Mouse (Mus musculus) intestine, embryonic 14.5 days (tissue): ENCODE results near the gene Smg7. TPM values are rescaled to one million over a fixed set of nuclear protein-coding genes. Genes with fewer than 3 reads are reported as not detected.

ENCODE experiments used
- ATAC-seq: fragments of 200-750 bp; cut with Nextera tagmentation; replicated peaks from 2 replicates; pipeline ENCODE4 v1.8.0; 2017; ENCODE audit warnings: low read depth, moderate number of reproducible peaks, moderate TSS enrichment, moderate library complexity; ENCODE audit not compliant: low FRiP score, low TSS enrichment
- DNase-seq: peaks from one replicate; pipeline ENCODE4 v3.0.0-alpha.2; 2018; ENCODE audit warnings: low spot score
- H3K27ac ChIP-seq: fragments of 300-500 bp; sonication (generic); 2 replicates; pipeline ENCODE4 v1.5.1; 2014; ENCODE audit warnings: low read depth, mild to moderate bottlenecking, control low read depth
- H3K27me3 ChIP-seq: fragments of 300-500 bp; sonication (generic); replicated peaks from 2 replicates; pipeline ENCODE4 v1.6.1; 2014; ENCODE audit warnings: low read length, control low read depth; ENCODE audit not compliant: control insufficient read depth, insufficient read depth
- H3K36me3 ChIP-seq: fragments of 300-500 bp; sonication (generic); 2 replicates; pipeline ENCODE4 v1.6.1; 2014; ENCODE audit warnings: low read length, control low read depth; ENCODE audit not compliant: control insufficient read depth, insufficient read depth
- H3K4me1 ChIP-seq: fragments of 300-500 bp; sonication (generic); replicated peaks from 2 replicates; pipeline ENCODE4 v1.6.1; 2014; ENCODE audit warnings: low read length, control low read depth, mixed read lengths; ENCODE audit not compliant: control insufficient read depth, insufficient read depth
- H3K4me2 ChIP-seq: fragments of 300-500 bp; sonication (generic); 2 replicates; pipeline ENCODE4 v1.6.1; 2014; ENCODE audit warnings: low read length
- H3K4me3 ChIP-seq: fragments of 300-500 bp; sonication (generic); 2 replicates; pipeline ENCODE4 v1.5.1; 2014; ENCODE audit warnings: low read depth, low read length, control low read depth, mixed read lengths
- H3K9ac ChIP-seq: fragments of 300-500 bp; sonication (generic); 2 replicates; pipeline ENCODE4 v1.6.1; 2014; ENCODE audit warnings: mild to moderate bottlenecking, low read length
- H3K9me3 ChIP-seq: fragments of 300-500 bp; sonication (generic); 2 replicates; pipeline ENCODE4 v1.6.1; 2016; ENCODE audit warnings: low read length, control low read depth; ENCODE audit not compliant: control insufficient read depth
- WGBS: fragments of 180-500 bp; shearing (Covaris S2); extraction: QIAGEN DNeasy Blood & Tissue Kit; methylation state at CpG from one replicate; pipeline ENCODE4 v1.1.7; 2014; 5-methylcytosine and 5-hydroxymethylcytosine counted together
- polyA plus RNA-seq: library from polyadenylated mRNA; unstranded; fragments of >200 nt; fragmentation: Nextera tagmentation; extraction: Ambion mirVana; gene quantifications from 2 replicates; pipeline ENCODE4 v1.2.1, GENCODE M21; 2014

The Smg7 gene
- polyA plus RNA-seq = 32.9 and 34.8 TPM in 2 replicates

DNA sequence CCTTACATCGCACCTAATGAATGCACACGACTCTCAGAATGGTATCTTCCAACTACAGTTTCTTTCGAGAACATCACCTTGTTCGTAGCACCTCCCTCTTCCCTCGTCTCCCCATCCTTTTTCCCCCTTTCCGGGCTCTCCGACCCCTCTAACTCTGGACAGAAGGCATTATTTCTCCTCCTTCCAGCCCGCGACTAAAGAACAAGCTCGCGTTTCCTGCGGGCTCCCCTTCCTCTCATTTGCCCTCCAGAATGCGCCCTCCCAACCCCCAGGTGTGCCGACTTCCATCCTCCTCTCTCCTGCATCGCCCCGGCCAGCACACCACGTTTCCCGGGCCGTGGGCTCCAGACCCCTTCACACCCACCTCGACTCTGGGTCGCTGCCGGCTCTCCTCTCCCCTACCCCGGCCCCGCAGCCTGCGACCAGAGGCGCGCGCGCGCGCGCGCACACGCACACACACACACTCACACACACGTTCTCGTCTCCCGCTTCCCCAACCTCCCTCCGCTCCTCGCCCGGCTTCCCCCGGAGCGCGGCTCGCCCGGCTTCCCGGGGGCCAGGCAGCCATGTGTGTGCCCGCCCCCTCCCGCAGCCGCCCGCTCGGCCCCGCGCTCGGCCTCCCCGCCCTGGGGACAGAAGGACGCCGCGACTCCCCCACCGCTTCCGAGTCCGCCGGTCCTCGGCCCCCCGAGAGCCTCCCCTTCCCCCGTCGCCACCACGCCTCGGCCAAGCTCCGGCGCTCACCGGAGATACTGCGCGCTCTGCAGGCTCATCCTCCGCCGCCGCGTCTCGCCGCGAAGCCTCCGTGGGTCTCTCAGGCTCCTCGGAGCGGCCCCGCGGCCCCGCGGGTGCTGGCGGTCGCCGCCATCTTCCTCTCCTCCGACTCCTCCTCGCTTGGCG lies at the start of gene Smg7:
Gene Smg7 (minus strand): TSS at position 882 of the 900 bp plus-strand sequence.
- DNase-seq (peak; percentile 90), ATAC-seq (peak; percentile 42)
- Histone ChIP-seq H3K9ac (peak within 1 kb of the TSS; percentile 97), H3K4me1 (peaks cover 12% of the 10 kb centered on the region), H3K36me3 (0 out of 2 replicates have a peak, but pooled peaks cover 9% of the 10 kb centered on the region), H3K4me2 (peak within 1 kb of the TSS; percentile 98), H3K9me3 (no peaks in the 10 kb centered on the region), H3K4me3 (peak within 1 kb of the TSS; percentile 94), H3K27ac (peak within 1 kb of the TSS; percentile 97), H3K27me3 (no peaks in the 10 kb centered on the region)
- WGBS = under 1% methylated on average over 89 of the region's 93 CpGs

DNA sequence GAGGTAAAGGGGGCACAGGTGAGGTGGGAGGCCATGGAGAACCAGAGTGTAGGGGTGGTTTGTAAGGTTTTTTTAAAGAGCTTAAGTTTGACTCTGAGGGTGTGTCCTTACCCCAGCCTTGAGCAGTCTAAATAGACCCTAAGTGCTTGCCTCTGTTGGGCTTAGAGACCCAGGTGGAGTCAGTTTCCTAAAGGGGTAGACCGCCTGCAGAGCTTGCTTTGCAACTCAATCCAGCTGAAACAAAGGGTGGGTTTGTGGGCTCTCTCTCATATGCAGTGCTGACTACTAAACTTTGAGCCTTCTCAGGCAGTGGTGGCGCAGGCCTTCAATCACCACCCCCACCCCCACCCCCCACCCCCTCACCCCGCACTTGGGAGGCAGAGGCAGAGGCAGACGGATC lies 40.5 kb upstream of the Smg7 start:
- ATAC-seq (no peak), DNase-seq (no peak)
- Histone ChIP-seq H3K36me3 (no peaks in the 10 kb centered on the region), H3K27ac (no peak overlapping the region), H3K4me1 (no peaks in the 10 kb centered on the region), H3K4me3 (no peak overlapping the region), H3K9me3 (no peaks in the 10 kb centered on the region), H3K4me2 (no peak overlapping the region), H3K27me3 (no peaks in the 10 kb centered on the region), H3K9ac (no peak overlapping the region)
- 58% methylated on average over 4 of the region's 4 CpGs for WGBS

DNA sequence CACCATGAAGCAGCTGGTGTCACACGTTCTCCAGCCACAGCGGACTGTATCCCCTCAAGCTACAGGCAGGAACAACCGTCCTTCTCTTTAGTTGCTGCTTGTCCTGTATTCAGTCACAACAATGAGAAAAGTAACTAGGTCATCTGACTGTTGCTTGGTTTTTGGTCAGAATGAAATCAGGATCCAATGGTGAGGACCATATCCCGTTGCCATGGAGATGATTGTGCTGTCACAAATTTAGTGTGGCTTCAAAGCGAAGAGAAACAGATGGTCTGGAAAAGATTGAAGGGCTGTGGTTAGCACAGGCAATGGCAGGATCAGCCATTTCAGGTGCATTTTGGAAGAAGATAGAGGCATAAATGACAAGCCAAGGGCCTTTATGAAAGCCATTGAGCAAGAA lies 33.9 kb upstream of the Smg7 start:
- no peak overlapping the region for H3K27ac ChIP-seq
- no peaks in the 10 kb centered on the region for H3K4me1 ChIP-seq
- no peak overlapping the region for H3K4me3 ChIP-seq
- H3K4me2 ChIP-seq = no peak overlapping the region
- ATAC-seq (no peak), DNase-seq (no peak)
- H3K27me3 ChIP-seq = no peaks in the 10 kb centered on the region
- no peaks in the 10 kb centered on the region for H3K9me3 ChIP-seq
- 78% methylated on average over 5 of the region's 5 CpGs for WGBS
- no peak overlapping the region for H3K9ac ChIP-seq
- no peaks in the 10 kb centered on the region for H3K36me3 ChIP-seq

DNA sequence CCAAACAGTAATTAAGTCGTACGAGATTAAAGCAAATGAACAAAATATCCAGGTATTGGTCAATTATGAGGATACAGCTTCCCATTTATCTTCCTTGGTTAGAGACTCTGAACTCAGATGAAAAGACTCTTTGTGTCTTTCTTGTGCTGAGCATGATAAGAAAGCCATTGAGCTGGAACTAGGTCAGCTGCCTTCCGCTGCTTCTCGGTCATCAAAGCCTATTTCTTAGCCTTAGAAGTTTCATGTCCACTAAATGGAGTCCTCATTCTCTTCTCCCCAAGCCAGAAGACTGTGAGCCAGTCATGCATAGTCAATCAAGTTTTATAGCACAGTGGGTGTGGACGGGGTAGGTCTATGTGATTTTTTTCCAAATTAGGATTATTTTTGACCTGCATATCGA lies 33.0 kb upstream of the Smg7 start:
- H3K9me3 ChIP-seq = no peaks in the 10 kb centered on the region
- H3K27me3 ChIP-seq = no peaks in the 10 kb centered on the region
- ATAC-seq (no peak), DNase-seq (no peak)
- no peak overlapping the region for H3K4me2 ChIP-seq
- H3K9ac ChIP-seq = no peak overlapping the region
- H3K36me3 ChIP-seq = no peaks in the 10 kb centered on the region
- H3K4me3 ChIP-seq = no peak overlapping the region
- no peak overlapping the region for H3K27ac ChIP-seq
- WGBS = 70% methylated on average over 6 of the region's 6 CpGs
- H3K4me1 ChIP-seq = no peaks in the 10 kb centered on the region

DNA sequence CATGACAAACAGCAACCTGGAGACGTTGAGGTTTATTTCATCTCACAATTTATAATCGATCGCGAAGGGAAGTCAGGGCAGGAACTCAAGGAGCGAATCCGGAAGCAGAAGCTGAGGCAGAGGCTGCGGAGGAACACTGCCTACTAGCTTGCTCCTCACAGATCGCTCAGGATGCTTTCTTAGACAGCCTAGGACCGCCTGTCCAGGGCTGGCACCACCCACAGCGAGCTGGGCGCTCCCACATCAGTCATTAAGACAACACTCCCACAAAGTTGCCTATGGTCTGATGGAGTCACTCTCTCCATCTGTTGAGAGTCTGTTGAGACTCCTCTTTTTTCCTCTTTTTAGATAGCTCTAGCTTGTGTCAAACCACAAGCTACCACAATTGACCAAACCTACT lies 31.5 kb upstream of the Smg7 start:
- Histone ChIP-seq H3K4me2 (no peak overlapping the region), H3K4me3 (no peak overlapping the region), H3K36me3 (no peaks in the 10 kb centered on the region), H3K9me3 (no peaks in the 10 kb centered on the region), H3K9ac (no peak overlapping the region), H3K27ac (no peak overlapping the region), H3K4me1 (no peaks in the 10 kb centered on the region), H3K27me3 (no peaks in the 10 kb centered on the region)
- WGBS = 53% methylated on average over 11 of the region's 11 CpGs
- no peak for ATAC-seq
- DNase-seq = no peak

DNA sequence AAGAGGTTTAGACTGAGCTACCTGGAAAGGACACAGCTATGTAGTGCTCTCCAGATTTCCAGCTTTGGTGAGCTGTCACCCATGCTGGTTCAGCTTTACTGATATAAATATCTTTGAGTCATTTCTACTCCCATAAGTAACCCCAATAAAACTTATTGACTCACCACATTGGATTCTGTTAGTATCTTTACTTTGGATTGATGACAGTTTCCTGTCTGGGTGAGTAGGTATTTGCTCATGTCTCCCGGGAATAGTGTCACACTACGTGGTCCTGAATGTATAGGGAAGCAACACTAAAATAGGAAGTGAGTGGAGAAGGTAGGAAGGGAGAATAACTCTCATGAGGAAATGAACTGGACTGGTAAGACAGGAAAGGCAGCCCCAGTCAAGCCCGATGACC lies 19.3 kb upstream of the Smg7 start:
- ATAC-seq (no peak), DNase-seq (no peak)
- Histone ChIP-seq H3K36me3 (no peaks in the 10 kb centered on the region), H3K27ac (no peak overlapping the region), H3K4me3 (no peak overlapping the region), H3K9ac (no peak overlapping the region), H3K27me3 (no peaks in the 10 kb centered on the region), H3K9me3 (no peaks in the 10 kb centered on the region), H3K4me2 (no peak overlapping the region), H3K4me1 (no peaks in the 10 kb centered on the region)
- WGBS = 68% methylated on average over 3 of the region's 3 CpGs

DNA sequence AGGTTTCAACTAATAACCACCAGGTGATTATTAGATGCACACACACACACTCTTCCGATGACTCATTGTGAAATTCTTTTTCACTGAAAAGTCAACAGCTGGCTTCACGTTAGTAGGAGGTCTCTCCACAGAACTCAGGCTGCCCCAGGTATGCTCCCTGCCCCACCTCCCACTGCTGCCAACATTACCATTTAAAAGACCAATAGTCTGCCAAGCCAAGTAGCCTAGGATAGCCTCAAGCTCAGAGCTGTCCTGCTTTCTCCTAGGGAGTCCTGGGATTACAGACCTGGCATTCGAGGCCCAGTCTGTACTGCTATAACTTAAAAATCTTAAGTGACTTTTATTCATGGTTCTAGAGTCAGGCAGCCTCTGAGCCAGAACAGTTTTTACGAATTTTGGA lies 15.2 kb upstream of the Smg7 start:
- Histone ChIP-seq H3K9me3 (no peaks in the 10 kb centered on the region), H3K9ac (no peak overlapping the region), H3K36me3 (no peaks in the 10 kb centered on the region), H3K4me1 (peaks cover 8% of the 10 kb centered on the region; the same call in 1 of the 2 replicates), H3K4me3 (no peak overlapping the region), H3K4me2 (no peak overlapping the region), H3K27ac (no peak overlapping the region), H3K27me3 (no peaks in the 10 kb centered on the region)
- ATAC-seq (no peak), DNase-seq (no peak)
- 69% methylated on average over 4 of the region's 4 CpGs for WGBS

DNA sequence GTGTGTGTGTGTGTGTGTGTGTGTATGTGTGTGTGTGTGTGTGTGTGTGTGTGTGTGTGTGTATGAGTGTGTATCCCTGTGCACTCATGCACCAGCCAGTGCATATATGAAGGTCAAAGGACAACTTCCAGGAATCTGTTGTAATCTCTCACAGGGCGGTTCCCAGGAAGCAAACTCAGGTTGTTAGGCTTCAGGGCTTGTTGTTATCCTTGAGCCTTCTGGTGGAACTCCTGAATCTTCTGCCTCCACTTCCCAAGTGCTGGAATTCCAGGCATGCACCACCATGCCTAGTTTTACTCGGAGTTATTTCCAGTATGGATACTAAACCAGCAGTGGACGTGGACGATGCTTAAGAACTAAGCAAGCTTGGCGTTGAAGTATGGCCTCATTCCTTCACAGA lies 14.5 kb upstream of the Smg7 start:
- Histone ChIP-seq H3K4me1 (peaks cover 8% of the 10 kb centered on the region; the same call in 1 of the 2 replicates), H3K27me3 (no peaks in the 10 kb centered on the region), H3K4me2 (no peak overlapping the region), H3K9me3 (no peaks in the 10 kb centered on the region), H3K27ac (no peak overlapping the region), H3K9ac (no peak overlapping the region), H3K4me3 (no peak overlapping the region), H3K36me3 (no peaks in the 10 kb centered on the region)
- ATAC-seq (no peak), DNase-seq (no peak)
- 70% methylated on average over 5 of the region's 5 CpGs for WGBS

DNA sequence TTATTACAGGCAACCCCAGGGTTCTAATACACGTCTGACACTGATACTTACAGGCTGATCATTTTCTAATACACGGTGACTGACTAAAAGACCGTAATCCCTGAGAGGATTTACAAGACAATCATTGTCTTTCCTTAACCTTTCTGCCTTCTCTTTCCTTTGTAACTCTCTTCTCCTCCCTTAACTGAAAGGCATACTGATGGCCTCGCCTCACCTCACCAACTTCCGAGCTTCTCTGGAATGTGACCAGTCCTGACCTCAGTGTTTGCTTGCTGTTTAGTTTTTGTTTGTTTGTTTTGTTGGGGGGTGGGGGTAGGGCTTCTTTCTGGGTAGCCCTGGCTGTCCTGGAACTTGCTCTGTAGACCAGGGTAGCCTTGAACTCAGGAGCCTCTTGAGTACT lies 13.3 kb upstream of the Smg7 start:
- DNase-seq (no peak), ATAC-seq (no peak)
- Histone ChIP-seq H3K27me3 (no peaks in the 10 kb centered on the region), H3K9me3 (no peaks in the 10 kb centered on the region), H3K4me3 (no peak overlapping the region), H3K36me3 (no peaks in the 10 kb centered on the region), H3K27ac (no peak overlapping the region), H3K4me2 (no peak overlapping the region), H3K9ac (no peak overlapping the region), H3K4me1 (peaks cover 8% of the 10 kb centered on the region; the same call in 1 of the 2 replicates)
- WGBS = 49% methylated on average over 5 of the region's 5 CpGs
